Mouse (Mus musculus) adipocyte (in vitro differentiated cells): Measurements from ENCODE around the gene D630045J12Rik.

Experiments used
- DNase-seq: peaks from one replicate; pipeline ENCODE4 v3.0.0-alpha.2; 2016; ENCODE audit warnings: low spot score

The D630045J12Rik gene

GRCm38 (mm10) chr6:38242295-38242830 lies 11.4 kb downstream of the D630045J12Rik start:
- no peak for DNase-seq

GRCm38 (mm10) chr6:38241508-38241907 lies 12.3 kb downstream of the D630045J12Rik start:
- DNase-seq: no peak

GRCm38 (mm10) chr6:38240618-38241017 lies 13.2 kb downstream of the D630045J12Rik start:
- no peak for DNase-seq

- no peak for DNase-seq
These were observed 15.4 kb downstream of the D630045J12Rik start for GRCm38 (mm10) chr6:38238382-38238781.

GRCm38 (mm10) chr6:38235991-38236658 lies 17.7 kb downstream of the D630045J12Rik start:
- no peak for DNase-seq

- no peak for DNase-seq
These were observed 20.0 kb downstream of the D630045J12Rik start for GRCm38 (mm10) chr6:38233803-38234202.

GRCm38 (mm10) chr6:38232917-38233316 lies 20.9 kb downstream of the D630045J12Rik start:
- no peak for DNase-seq

- DNase-seq: no peak
These were observed 21.8 kb downstream of the D630045J12Rik start for GRCm38 (mm10) chr6:38231994-38232393.

GRCm38 (mm10) chr6:38224079-38224478 lies 29.7 kb downstream of the D630045J12Rik start:
- DNase-seq: no peak

- DNase-seq: no peak
These were observed 34.5 kb downstream of the D630045J12Rik start for GRCm38 (mm10) chr6:38219261-38219660.

- DNase-seq: no peak
These were observed 38.2 kb downstream of the D630045J12Rik start for GRCm38 (mm10) chr6:38215448-38216110.

GRCm38 (mm10) chr6:38207621-38208020 lies 46.2 kb downstream of the D630045J12Rik start:
- no peak for DNase-seq

- peak; percentile 67 for DNase-seq
These were observed 46.8 kb downstream of the D630045J12Rik start for GRCm38 (mm10) chr6:38206941-38207531.

GRCm38 (mm10) chr6:38205375-38205774 lies 48.4 kb downstream of the D630045J12Rik start:
- no peak for DNase-seq

- DNase-seq: no peak
These were observed 50.0 kb downstream of the D630045J12Rik start for GRCm38 (mm10) chr6:38203820-38204219.

- no peak for DNase-seq
These were observed 51.0 kb downstream of the D630045J12Rik start for GRCm38 (mm10) chr6:38202816-38203215.

- no peak for DNase-seq
These were observed 52.3 kb downstream of the D630045J12Rik start for GRCm38 (mm10) chr6:38201495-38201894.

GRCm38 (mm10) chr6:38199599-38199998 lies 54.2 kb downstream of the D630045J12Rik start:
- DNase-seq: no peak

GRCm38 (mm10) chr6:38198727-38199126 lies 55.1 kb downstream of the D630045J12Rik start:
- no peak for DNase-seq

GRCm38 (mm10) chr6:38196266-38197189 lies 57.3 kb downstream of the D630045J12Rik start:
- no peak for DNase-seq

- DNase-seq: no peak
These were observed 58.5 kb downstream of the D630045J12Rik start for GRCm38 (mm10) chr6:38195306-38195705.

GRCm38 (mm10) chr6:38194046-38194445 lies 59.8 kb downstream of the D630045J12Rik start:
- no peak for DNase-seq
